Mouse (Mus musculus) heart, embryonic 16.5 days (tissue): ENCODE measurements around the gene Id2. TPM values are rescaled to one million over a fixed set of nuclear protein-coding genes. Genes with fewer than 3 reads are reported as not detected.

Experiments used
- ATAC-seq: fragments of 200-750 bp; cut with Nextera tagmentation; replicated peaks from 2 replicates; pipeline ENCODE4 v1.8.0; 2017; ENCODE audit warnings: moderate number of reproducible peaks; ENCODE audit not compliant: insufficient read depth, low FRiP score; ENCODE audit errors: extremely low read depth
- H3K27ac ChIP-seq: fragments of 300-500 bp; sonication (generic); 2 replicates; pipeline ENCODE4 v1.5.1; 2014; ENCODE audit warnings: mild to moderate bottlenecking, low read length, control low read depth, moderate library complexity
- H3K27me3 ChIP-seq: fragments of 300-500 bp; sonication (generic); 2 replicates; pipeline ENCODE4 v1.6.1; 2014; ENCODE audit warnings: low read length, mixed read lengths; ENCODE audit not compliant: control insufficient read depth, insufficient read depth
- H3K36me3 ChIP-seq: fragments of 300-500 bp; sonication (generic); 2 replicates; pipeline ENCODE4 v1.6.1; 2014; ENCODE audit not compliant: control insufficient read depth, insufficient read depth
- H3K4me1 ChIP-seq: fragments of 300-500 bp; sonication (generic); 2 replicates; pipeline ENCODE4 v1.6.1; 2014; ENCODE audit warnings: low read length, mixed read lengths; ENCODE audit not compliant: control insufficient read depth, insufficient read depth
- H3K4me2 ChIP-seq: fragments of 300-500 bp; sonication (generic); 2 replicates; pipeline ENCODE4 v1.6.1; 2014; ENCODE audit warnings: low read depth, mild to moderate bottlenecking, control low read depth, low read length
- H3K4me3 ChIP-seq: fragments of 300-500 bp; sonication (generic); 2 replicates; pipeline ENCODE4 v1.5.1; 2014; ENCODE audit warnings: mild to moderate bottlenecking, control low read depth, low read length
- H3K9ac ChIP-seq: fragments of 300-500 bp; sonication (generic); 2 replicates; pipeline ENCODE4 v1.6.1; 2014; ENCODE audit warnings: low read length, control low read depth
- H3K9me3 ChIP-seq: fragments of 300-500 bp; sonication (generic); replicated peaks from 2 replicates; pipeline ENCODE4 v1.6.1; 2016; ENCODE audit warnings: low read length; ENCODE audit not compliant: control insufficient read depth
- WGBS: fragments of 180-500 bp; shearing (Covaris S2); extraction: QIAGEN DNeasy Blood & Tissue Kit; methylation state at CpG from one replicate; pipeline ENCODE4 v1.1.7; 2014; 5-methylcytosine and 5-hydroxymethylcytosine counted together
- polyA plus RNA-seq: library from polyadenylated mRNA; unstranded; fragments of >200 nt; fragmentation: Nextera tagmentation; extraction: Ambion mirVana; gene quantifications from 2 replicates; pipeline ENCODE4 v1.2.1, GENCODE M21; 2015

Id2 gene
- polyA plus RNA-seq, 1 experiment from 2014 or later = 157 TPM

GRCm38 (mm10) chr12:25095538-25095937 is 1.4 kb downstream of the Id2 start:
- no peaks in the 10 kb centered on the region for H3K27me3 ChIP-seq
- H3K27ac ChIP-seq = peak overlapping the region; percentile 83
- no peaks in the 10 kb centered on the region for H3K9me3 ChIP-seq
- H3K4me2 ChIP-seq = peak overlapping the region; percentile 86
- peak overlapping the region; percentile 83 for H3K9ac ChIP-seq
- peaks cover 32% of the 10 kb centered on the region for H3K4me1 ChIP-seq
- H3K4me3 ChIP-seq = peak overlapping the region; percentile 92
- ATAC-seq = no peak
- under 1% methylated on average over 19 of the region's 19 CpGs for WGBS
- H3K36me3 ChIP-seq = no peaks in the 10 kb centered on the region

GRCm38 (mm10) chr12:25094621-25095521 is 2.1 kb downstream of the Id2 start:
- Histone ChIP-seq H3K4me3 (peak overlapping the region; percentile 92), H3K9me3 (no peaks in the 10 kb centered on the region), H3K27ac (peak overlapping the region; percentile 83), H3K9ac (peak overlapping the region; percentile 83), H3K4me1 (peaks cover 32% of the 10 kb centered on the region), H3K27me3 (no peaks in the 10 kb centered on the region), H3K36me3 (no peaks in the 10 kb centered on the region), H3K4me2 (peak overlapping the region; percentile 86)
- 2% methylated on average over 22 of the region's 22 CpGs for WGBS
- no peak for ATAC-seq

GRCm38 (mm10) chr12:25093241-25093774 is 3.6 kb downstream of the Id2 start:
- H3K4me3 ChIP-seq = peak overlapping the region; percentile 52
- peak overlapping the region; percentile 91 for H3K4me2 ChIP-seq
- ATAC-seq = no peak
- H3K9ac ChIP-seq = peak overlapping the region; percentile 68
- WGBS = 30% methylated on average over 11 of the region's 11 CpGs
- H3K4me1 ChIP-seq = peaks cover 40% of the 10 kb centered on the region
- H3K27ac ChIP-seq = peak overlapping the region; percentile 48; the same call in 1 of the 2 replicates
- H3K9me3 ChIP-seq = no peaks in the 10 kb centered on the region
- H3K36me3 ChIP-seq = no peaks in the 10 kb centered on the region
- no peaks in the 10 kb centered on the region for H3K27me3 ChIP-seq

- WGBS = 8% methylated on average over 17 of the region's 17 CpGs
- H3K27me3 ChIP-seq = no peaks in the 10 kb centered on the region
- peak overlapping the region; percentile 68 for H3K9ac ChIP-seq
- H3K4me2 ChIP-seq = peak overlapping the region; percentile 91
- H3K4me1 ChIP-seq = peaks cover 36% of the 10 kb centered on the region
- H3K4me3 ChIP-seq = peak overlapping the region; percentile 52
- H3K9me3 ChIP-seq = no peaks in the 10 kb centered on the region
- H3K36me3 ChIP-seq = no peaks in the 10 kb centered on the region
- ATAC-seq = 0 out of 2 replicates have a peak, but pooled peaks have one; percentile 0
- H3K27ac ChIP-seq = peak overlapping the region; percentile 39
These were observed 4.2 kb downstream of the Id2 start for GRCm38 (mm10) chr12:25092751-25093211.

- Histone ChIP-seq H3K4me2 (peak overlapping the region; percentile 91), H3K27me3 (no peaks in the 10 kb centered on the region), H3K36me3 (no peaks in the 10 kb centered on the region), H3K9me3 (no peaks in the 10 kb centered on the region), H3K4me3 (peak overlapping the region; percentile 52), H3K9ac (peak overlapping the region; percentile 68), H3K27ac (peak overlapping the region; percentile 39), H3K4me1 (peaks cover 30% of the 10 kb centered on the region)
- WGBS = 7% methylated on average over 25 of the region's 25 CpGs
- ATAC-seq = peak; percentile 33
These were observed 4.8 kb downstream of the Id2 start for GRCm38 (mm10) chr12:25092027-25092704.

GRCm38 (mm10) chr12:25089433-25089832 is 7.5 kb downstream of the Id2 start:
- H3K4me1 ChIP-seq = peaks cover 24% of the 10 kb centered on the region
- no peak overlapping the region for H3K27ac ChIP-seq
- no peak overlapping the region for H3K9ac ChIP-seq
- H3K27me3 ChIP-seq = no peaks in the 10 kb centered on the region
- ATAC-seq = no peak
- no peaks in the 10 kb centered on the region for H3K36me3 ChIP-seq
- no peak overlapping the region for H3K4me3 ChIP-seq
- H3K9me3 ChIP-seq = no peaks in the 10 kb centered on the region
- H3K4me2 ChIP-seq = no peak overlapping the region
- 30% methylated on average over 1 of the region's 1 CpGs for WGBS

GRCm38 (mm10) chr12:25086966-25087365 is 10.0 kb downstream of the Id2 start:
- Histone ChIP-seq H3K27me3 (no peaks in the 10 kb centered on the region), H3K9me3 (no peaks in the 10 kb centered on the region), H3K36me3 (no peaks in the 10 kb centered on the region), H3K9ac (no peak overlapping the region), H3K4me2 (no peak overlapping the region), H3K27ac (no peak overlapping the region), H3K4me3 (no peak overlapping the region), H3K4me1 (peaks cover 20% of the 10 kb centered on the region)
- 51% methylated on average over 4 of the region's 4 CpGs for WGBS
- ATAC-seq = no peak

GRCm38 (mm10) chr12:25083260-25084178 is 13.4 kb downstream of the Id2 start:
- H3K27ac ChIP-seq = no peak overlapping the region
- H3K36me3 ChIP-seq = no peaks in the 10 kb centered on the region
- H3K4me3 ChIP-seq = 0 out of 2 replicates have a peak overlapping the region, but pooled peaks have one; percentile 0
- H3K27me3 ChIP-seq = no peaks in the 10 kb centered on the region
- H3K9me3 ChIP-seq = no peaks in the 10 kb centered on the region
- ATAC-seq = peak; percentile 53; the same call in 1 of the 2 replicates
- WGBS = 31% methylated on average over 26 of the region's 26 CpGs
- peaks cover 9% of the 10 kb centered on the region for H3K4me1 ChIP-seq
- H3K9ac ChIP-seq = no peak overlapping the region
- peak overlapping the region; percentile 33 for H3K4me2 ChIP-seq
